Mouse (Mus musculus) testis, adult 2 months (tissue): ENCODE measurements around the gene Cgn.

Source experiments
- CTCF ChIP-seq: fragments of 200-500 bp; IDR thresholded peaks from 2 replicates; pipeline ENCODE4 v1.5.1; 2012; ENCODE audit warnings: low read depth, mild to moderate bottlenecking, inconsistent platforms, low read length, moderate library complexity; ENCODE audit not compliant: control insufficient read depth, insufficient read depth, insufficient replicate concordance
- POLR2A ChIP-seq: fragments of 200-500 bp; IDR thresholded peaks from 2 replicates; pipeline ENCODE4 v1.6.1; 2012; ENCODE audit warnings: low read depth, mild to moderate bottlenecking, inconsistent platforms, low read length, moderate library complexity; ENCODE audit not compliant: control insufficient read depth

- no peak for TF ChIP-seq CTCF
- no peak for TF ChIP-seq POLR2A
Observed at GRCm38 (mm10) chr3:94775886-94776285, 10.4 kb downstream of the Cgn start.
